Mouse (Mus musculus) right cerebral cortex, postnatal 4 days (tissue): ENCODE measurements around the gene Tmem202.

Experiments used
- DNase-seq: peaks from one replicate; pipeline ENCODE4 v3.0.0-alpha.2; 2022

The Tmem202 gene

GRCm38 (mm10) chr9:59531645-59532044 is 8.0 kb downstream of the Tmem202 start:
- DNase-seq = no peak

GRCm38 (mm10) chr9:59528274-59528673 is 11.4 kb downstream of the Tmem202 start:
- no peak for DNase-seq

GRCm38 (mm10) chr9:59527580-59527979 is 12.1 kb downstream of the Tmem202 start:
- DNase-seq = no peak

- DNase-seq = no peak
Observed at GRCm38 (mm10) chr9:59526727-59527126, 12.9 kb downstream of the Tmem202 start.

GRCm38 (mm10) chr9:59522906-59523305 is 16.7 kb downstream of the Tmem202 start:
- no peak for DNase-seq

- DNase-seq = no peak
Observed at GRCm38 (mm10) chr9:59519396-59519795, 20.3 kb downstream of the Tmem202 start.

- peak; percentile 70 for DNase-seq
Observed at GRCm38 (mm10) chr9:59518976-59519375, 20.7 kb downstream of the Tmem202 start.

GRCm38 (mm10) chr9:59517127-59517526 is 22.5 kb downstream of the Tmem202 start:
- no peak for DNase-seq

- DNase-seq = no peak
Observed at GRCm38 (mm10) chr9:59515069-59515468, 24.6 kb downstream of the Tmem202 start.

GRCm38 (mm10) chr9:59512381-59512780 is 27.3 kb downstream of the Tmem202 start:
- DNase-seq = no peak

GRCm38 (mm10) chr9:59508146-59508545 is 31.5 kb downstream of the Tmem202 start:
- no peak for DNase-seq

- DNase-seq = no peak
Observed at GRCm38 (mm10) chr9:59487331-59487730, 52.3 kb downstream of the Tmem202 start.

GRCm38 (mm10) chr9:59486549-59487065 is 53.0 kb downstream of the Tmem202 start, which contains the start of gene Arih1:
TSS of gene Arih1 (minus strand) at chr9:59486618.
- DNase-seq = peak; percentile 99

- no peak for DNase-seq
Observed at GRCm38 (mm10) chr9:59486076-59486518, 53.5 kb downstream of the Tmem202 start.

GRCm38 (mm10) chr9:59485511-59486075 is 54.1 kb downstream of the Tmem202 start:
- DNase-seq = peak; percentile 45

GRCm38 (mm10) chr9:59484760-59485159 is 54.9 kb downstream of the Tmem202 start:
- DNase-seq = no peak

GRCm38 (mm10) chr9:59482419-59482818 is 57.2 kb downstream of the Tmem202 start:
- peak; percentile 6 for DNase-seq

- DNase-seq = no peak
Observed at GRCm38 (mm10) chr9:59476617-59477016, 63.0 kb downstream of the Tmem202 start.

- DNase-seq = no peak
Observed at GRCm38 (mm10) chr9:59474838-59475237, 64.8 kb downstream of the Tmem202 start.

- DNase-seq = no peak
Observed at GRCm38 (mm10) chr9:59473171-59473570, 66.5 kb downstream of the Tmem202 start.

- DNase-seq = no peak
Observed at GRCm38 (mm10) chr9:59469446-59469845, 70.2 kb downstream of the Tmem202 start.
